Mouse (Mus musculus): ENCODE measurements around the gene Cysrt1. TPM values are rescaled to one million over a fixed set of nuclear protein-coding genes. Genes with fewer than 3 reads are reported as not detected.

The Cysrt1 gene
- polyA plus RNA-seq, 1 experiment from 2014 or later: 0.22 TPM

- Histone ChIP-seq H3K27ac (peak overlapping the region; percentile 84), H3K9me3 (no peaks in the 10 kb centered on the region), H3K27me3 (ENCODE audit: poor library complexity, severe bottlenecking) (peaks cover 56% of the 10 kb centered on the region), H3K4me3 (peak overlapping the region; percentile 76), H3K36me3 (replicated peaks) (peaks cover 14% of the 10 kb centered on the region), H3K4me1 (peaks cover 34% of the 10 kb centered on the region)
- peak; percentile 77 for DNase-seq (ENCODE audit: extremely low spot score, low spot score)
- WGBS: 2% methylated on average over 29 of the region's 29 CpGs
Observed at GRCm38 (mm10) chr2:25240723-25241437, 1.4 kb downstream of the Cysrt1 start.

DNA sequence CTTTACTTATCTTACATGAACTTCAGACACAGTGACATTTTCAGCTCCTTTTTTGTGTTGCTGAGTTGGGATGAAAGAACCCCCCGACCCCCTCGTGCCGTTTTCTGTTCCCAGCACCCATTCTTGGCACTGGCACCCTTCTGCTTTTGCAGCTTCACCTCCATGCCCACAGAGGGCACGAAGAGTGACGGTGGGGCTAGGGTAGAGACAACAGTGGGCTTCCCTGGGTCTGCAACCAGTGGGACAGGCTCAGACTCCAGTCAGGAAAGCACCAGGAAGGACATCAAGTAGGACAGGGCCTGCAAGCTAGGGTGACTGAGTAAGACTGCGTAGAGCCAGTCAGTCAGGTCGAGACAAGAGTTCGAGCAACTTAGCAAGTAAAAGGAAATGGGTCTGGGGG, 1.9 kb downstream of the Cysrt1 start:
- peaks cover 34% of the 10 kb centered on the region for H3K4me1 ChIP-seq
- no peak for DNase-seq (ENCODE audit: extremely low spot score, low spot score)
- peak overlapping the region; percentile 71 for H3K27ac ChIP-seq
- 46% methylated on average over 8 of the region's 8 CpGs for WGBS
- peaks cover 8% of the 10 kb centered on the region for H3K36me3 ChIP-seq (replicated peaks)
- peak overlapping the region; percentile 76 for H3K4me3 ChIP-seq
- no peaks in the 10 kb centered on the region for H3K9me3 ChIP-seq
- peaks cover 57% of the 10 kb centered on the region for H3K27me3 ChIP-seq (ENCODE audit: poor library complexity, severe bottlenecking)

DNA sequence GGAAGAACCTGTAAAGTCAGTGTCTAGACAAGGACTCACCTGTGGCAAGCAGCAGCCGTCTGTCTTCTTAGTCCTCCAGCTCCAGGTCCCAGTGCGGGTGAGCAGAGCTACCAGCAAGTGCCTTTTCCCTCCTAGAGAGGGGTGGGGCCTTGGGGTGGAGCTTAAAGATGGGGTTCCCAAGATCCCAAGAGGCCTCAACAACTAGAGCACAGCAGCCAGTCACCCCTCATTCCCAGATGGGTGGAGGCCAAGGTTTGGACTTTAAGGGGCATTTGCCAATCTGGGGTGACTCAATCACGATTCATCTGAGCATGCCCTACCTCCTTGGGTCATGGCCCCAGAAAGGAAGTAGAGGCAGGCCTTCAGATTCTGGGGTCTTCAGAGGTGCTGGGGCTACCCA, 2.5 kb downstream of the Cysrt1 start:
- WGBS: 87% methylated on average over 3 of the region's 3 CpGs
- no peak overlapping the region for H3K4me3 ChIP-seq
- peaks cover 57% of the 10 kb centered on the region for H3K27me3 ChIP-seq (ENCODE audit: poor library complexity, severe bottlenecking)
- H3K36me3 ChIP-seq (replicated peaks): peaks cover 5% of the 10 kb centered on the region
- no peak for DNase-seq (ENCODE audit: extremely low spot score, low spot score)
- H3K27ac ChIP-seq: no peak overlapping the region
- H3K9me3 ChIP-seq: no peaks in the 10 kb centered on the region
- peaks cover 34% of the 10 kb centered on the region for H3K4me1 ChIP-seq

GRCm38 (mm10) chr2:25238106-25238505, 4.1 kb downstream of the Cysrt1 start:
- Histone ChIP-seq H3K4me3 (no peak overlapping the region), H3K9me3 (no peaks in the 10 kb centered on the region), H3K4me1 (peaks cover 30% of the 10 kb centered on the region), H3K27ac (no peak overlapping the region), H3K36me3 (replicated peaks) (no peaks in the 10 kb centered on the region), H3K27me3 (ENCODE audit: poor library complexity, severe bottlenecking) (peaks cover 44% of the 10 kb centered on the region)
- no peak for DNase-seq (ENCODE audit: extremely low spot score, low spot score)

DNA sequence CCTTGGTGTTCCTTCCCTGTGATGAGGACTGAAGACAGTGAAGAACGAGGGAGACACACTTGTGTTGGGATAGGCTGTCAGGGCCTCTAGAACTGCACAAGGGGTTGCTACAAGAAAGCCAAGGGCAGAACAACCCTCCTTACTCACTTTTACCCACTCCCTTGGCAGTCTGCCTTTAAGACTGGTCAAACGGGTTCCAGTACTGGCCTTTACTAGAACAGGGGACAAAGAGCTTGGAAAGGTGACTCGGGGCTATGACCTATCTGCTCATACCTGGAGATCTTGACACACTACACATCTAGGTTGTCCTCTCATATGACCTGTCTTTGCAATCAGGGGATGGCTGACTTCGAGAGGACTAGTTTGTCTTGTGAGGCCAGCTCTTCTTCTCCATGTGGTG, 4.7 kb downstream of the Cysrt1 start:
- Histone ChIP-seq H3K36me3 (replicated peaks) (no peaks in the 10 kb centered on the region), H3K4me3 (no peak overlapping the region), H3K27me3 (ENCODE audit: poor library complexity, severe bottlenecking) (peaks cover 38% of the 10 kb centered on the region), H3K27ac (no peak overlapping the region), H3K9me3 (no peaks in the 10 kb centered on the region), H3K4me1 (peaks cover 25% of the 10 kb centered on the region)
- 76% methylated on average over 4 of the region's 4 CpGs for WGBS
- no peak for DNase-seq (ENCODE audit: extremely low spot score, low spot score)

- Histone ChIP-seq H3K36me3 (replicated peaks) (no peaks in the 10 kb centered on the region), H3K27me3 (ENCODE audit: poor library complexity, severe bottlenecking) (peaks cover 31% of the 10 kb centered on the region), H3K9me3 (no peaks in the 10 kb centered on the region), H3K4me3 (no peak within 1 kb of the TSS), H3K27ac (no peak within 1 kb of the TSS), H3K4me1 (peaks cover 16% of the 10 kb centered on the region)
- 39% methylated on average over 8 of the region's 8 CpGs for WGBS
- no peak for DNase-seq (ENCODE audit: extremely low spot score, low spot score)
Observed at GRCm38 (mm10) chr2:25236614-25237013, 5.6 kb downstream of the Cysrt1 start, which contains the start of gene Rnf224. Gene Rnf224 (minus strand): TSS chr2:25236787.

DNA sequence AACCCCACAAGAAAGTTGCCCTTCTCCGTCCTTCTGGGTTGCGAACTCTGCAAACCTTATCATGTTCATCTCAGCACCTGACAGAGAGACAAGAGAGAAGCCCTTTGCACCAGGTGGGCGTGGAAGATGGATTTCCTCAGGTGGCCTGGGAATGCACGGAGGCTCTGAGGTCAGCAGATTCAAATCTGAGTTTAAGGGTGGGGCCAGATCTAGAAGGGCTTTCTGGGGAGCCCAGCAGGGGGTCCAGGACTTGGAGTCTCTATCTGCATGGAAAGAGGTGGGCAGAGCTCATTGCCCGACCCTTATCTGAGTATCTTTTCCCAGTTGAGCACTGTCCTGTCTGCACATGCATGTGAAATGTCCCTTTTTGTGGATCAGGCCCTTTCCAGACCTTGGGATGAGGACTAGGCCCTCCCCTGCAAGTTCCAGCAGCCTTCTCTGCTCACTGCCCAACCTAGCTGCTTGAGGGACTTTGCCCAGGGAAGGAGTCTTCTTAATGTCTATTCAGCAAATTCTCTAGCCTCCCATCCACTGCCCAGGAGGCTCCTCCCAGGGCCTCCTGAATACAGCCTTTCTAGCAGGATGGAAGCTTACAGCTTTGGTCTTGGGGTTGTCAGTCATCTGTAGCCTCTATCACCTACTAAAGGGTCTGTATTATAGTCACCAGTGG, 7.6 kb downstream of the Cysrt1 start:
- WGBS: 83% methylated on average over 5 of the region's 5 CpGs
- H3K27ac ChIP-seq: no peak overlapping the region
- no peak for DNase-seq (ENCODE audit: extremely low spot score, low spot score)
- H3K4me3 ChIP-seq: no peak overlapping the region
- no peaks in the 10 kb centered on the region for H3K9me3 ChIP-seq
- H3K36me3 ChIP-seq (replicated peaks): no peaks in the 10 kb centered on the region
- H3K4me1 ChIP-seq: no peaks in the 10 kb centered on the region
- H3K27me3 ChIP-seq (ENCODE audit: poor library complexity, severe bottlenecking): peaks cover 30% of the 10 kb centered on the region

DNA sequence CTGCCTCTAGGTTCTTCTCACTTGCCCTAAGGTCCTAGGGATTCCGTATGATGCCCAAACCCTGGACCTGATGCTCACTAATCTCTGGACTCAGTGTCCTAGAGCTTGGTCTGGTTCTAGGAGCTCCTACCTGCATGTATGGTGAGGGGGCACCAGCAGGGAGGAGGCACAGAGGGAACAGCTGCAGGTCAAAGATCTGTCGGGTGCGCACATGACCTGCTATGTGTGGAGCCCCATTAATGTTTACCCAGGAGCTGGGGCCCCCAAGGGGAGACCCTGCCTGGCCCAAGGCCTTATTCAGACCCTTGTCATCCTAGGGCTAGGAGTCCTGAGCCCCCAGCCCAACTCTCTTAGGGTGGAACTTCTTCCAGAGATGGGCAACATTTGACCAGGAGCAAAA, 8.2 kb downstream of the Cysrt1 start, which contains the start of gene Slc34a3:
Slc34a3 (minus strand) TSS at position 315 of the 400 bp plus-strand sequence.
- H3K9me3 ChIP-seq: no peaks in the 10 kb centered on the region
- no peak within 1 kb of the TSS for H3K4me3 ChIP-seq
- H3K4me1 ChIP-seq: peaks cover 2% of the 10 kb centered on the region
- H3K27ac ChIP-seq: no peak within 1 kb of the TSS
- DNase-seq (ENCODE audit: extremely low spot score, low spot score): no peak
- H3K36me3 ChIP-seq (replicated peaks): no peaks in the 10 kb centered on the region
- 88% methylated on average over 3 of the region's 3 CpGs for WGBS
- H3K27me3 ChIP-seq (ENCODE audit: poor library complexity, severe bottlenecking): peaks cover 23% of the 10 kb centered on the region

- Histone ChIP-seq H3K27ac (no peak overlapping the region), H3K36me3 (replicated peaks) (no peaks in the 10 kb centered on the region), H3K9me3 (no peaks in the 10 kb centered on the region), H3K4me3 (no peak overlapping the region), H3K27me3 (ENCODE audit: poor library complexity, severe bottlenecking) (peaks cover 21% of the 10 kb centered on the region), H3K4me1 (peaks cover 8% of the 10 kb centered on the region)
- WGBS: 85% methylated on average over 4 of the region's 4 CpGs
- no peak for DNase-seq (ENCODE audit: extremely low spot score, low spot score)
Observed at GRCm38 (mm10) chr2:25233421-25233820, 8.8 kb downstream of the Cysrt1 start.

DNA sequence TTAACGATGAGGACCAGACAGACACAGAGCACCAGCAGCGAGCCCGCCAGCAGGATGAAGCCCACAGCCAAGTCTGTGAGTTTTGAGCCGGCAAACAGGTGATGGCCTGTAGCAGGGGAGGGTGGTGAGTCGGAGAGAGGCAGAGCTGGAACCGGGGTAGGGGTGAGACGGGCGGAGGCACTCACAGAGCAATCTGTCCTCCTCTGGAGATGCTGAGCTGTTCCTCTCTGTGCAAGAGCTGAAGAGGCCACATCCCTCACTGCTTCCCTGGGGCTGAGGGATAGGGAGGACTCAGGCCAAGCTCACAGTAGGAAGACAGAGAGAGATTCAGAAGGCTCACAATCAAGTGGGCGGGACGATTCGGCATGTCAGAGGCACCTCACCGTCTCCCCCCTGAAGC, 11.2 kb downstream of the Cysrt1 start:
- no peak overlapping the region for H3K4me3 ChIP-seq
- no peaks in the 10 kb centered on the region for H3K36me3 ChIP-seq (replicated peaks)
- peaks cover 16% of the 10 kb centered on the region for H3K27me3 ChIP-seq (ENCODE audit: poor library complexity, severe bottlenecking)
- WGBS: 63% methylated on average over 12 of the region's 12 CpGs
- DNase-seq (ENCODE audit: extremely low spot score, low spot score): no peak
- peaks cover 17% of the 10 kb centered on the region for H3K4me1 ChIP-seq
- H3K27ac ChIP-seq: no peak overlapping the region
- no peaks in the 10 kb centered on the region for H3K9me3 ChIP-seq

- Histone ChIP-seq H3K36me3 (replicated peaks) (no peaks in the 10 kb centered on the region), H3K27ac (no peak overlapping the region), H3K27me3 (ENCODE audit: poor library complexity, severe bottlenecking) (peaks cover 14% of the 10 kb centered on the region), H3K4me1 (peaks cover 21% of the 10 kb centered on the region), H3K9me3 (no peaks in the 10 kb centered on the region), H3K4me3 (no peak overlapping the region)
- WGBS: 89% methylated on average over 7 of the region's 7 CpGs
- no peak for DNase-seq (ENCODE audit: extremely low spot score, low spot score)
Observed at GRCm38 (mm10) chr2:25230581-25230980, 11.7 kb downstream of the Cysrt1 start.

- Histone ChIP-seq H3K4me1 (peaks cover 26% of the 10 kb centered on the region), H3K27me3 (ENCODE audit: poor library complexity, severe bottlenecking) (peaks cover 14% of the 10 kb centered on the region), H3K4me3 (no peak overlapping the region), H3K9me3 (no peaks in the 10 kb centered on the region), H3K36me3 (replicated peaks) (no peaks in the 10 kb centered on the region), H3K27ac (no peak overlapping the region)
- WGBS: 85% methylated on average over 5 of the region's 5 CpGs
- DNase-seq (ENCODE audit: extremely low spot score, low spot score): no peak
Observed at GRCm38 (mm10) chr2:25229582-25229981, 12.7 kb downstream of the Cysrt1 start.

GRCm38 (mm10) chr2:25228995-25229530, 13.2 kb downstream of the Cysrt1 start:
- peaks cover 26% of the 10 kb centered on the region for H3K4me1 ChIP-seq
- no peaks in the 10 kb centered on the region for H3K9me3 ChIP-seq
- no peaks in the 10 kb centered on the region for H3K36me3 ChIP-seq (replicated peaks)
- peak overlapping the region; percentile 38 for H3K4me3 ChIP-seq
- 66% methylated on average over 6 of the region's 6 CpGs for WGBS
- no peak for DNase-seq (ENCODE audit: extremely low spot score, low spot score)
- H3K27ac ChIP-seq: peak overlapping the region; percentile 80
- peaks cover 14% of the 10 kb centered on the region for H3K27me3 ChIP-seq (ENCODE audit: poor library complexity, severe bottlenecking)

All from forebrain, embryonic 10.5 days (tissue).